Mouse (Mus musculus) CD8-positive naive resting alpha-beta T cell, adult 2 months (primary cell): ENCODE data around the gene Sec14l1.
"Not testable (repeated sequence)": the region's sequence is repeated elsewhere in the genome, so short reads cannot be mapped to it uniquely, and the experiment has no call there.

Experiments used
- DNase-seq, 2 experiments: peaks; one replicate each; pipeline ENCODE4 v3.0.0; 2022; ENCODE audit warnings: low read depth in 2 of 2, low spot score in 2 of 2

The Sec14l1 gene

GRCm38 (mm10) chr11:117114592-117115345, at the start of gene Sec14l1:
TSS of gene Sec14l1 (plus strand) at chr11:117115168.
- DNase-seq, result peak; percentile 97 to 98

- not testable (repeated sequence) for DNase-seq
Measured at GRCm38 (mm10) chr11:117065602-117066001, 49.4 kb upstream of the Sec14l1 start.

GRCm38 (mm10) chr11:117066738-117067137, 48.2 kb upstream of the Sec14l1 start:
- DNase-seq, result no peak

GRCm38 (mm10) chr11:117068332-117068731, 46.6 kb upstream of the Sec14l1 start:
- no peak for DNase-seq

- no peak for DNase-seq
Measured at GRCm38 (mm10) chr11:117069027-117069426, 45.9 kb upstream of the Sec14l1 start.

- no peak for DNase-seq
Measured at GRCm38 (mm10) chr11:117070711-117071110, 44.3 kb upstream of the Sec14l1 start.

- peak; percentile 76 to 77 for DNase-seq
Measured at GRCm38 (mm10) chr11:117072128-117072527, 42.8 kb upstream of the Sec14l1 start.

- DNase-seq, result no peak
Measured at GRCm38 (mm10) chr11:117073426-117073825, 41.5 kb upstream of the Sec14l1 start.

GRCm38 (mm10) chr11:117076576-117077196, 38.3 kb upstream of the Sec14l1 start:
- DNase-seq, result peak; percentile 71 to 77

GRCm38 (mm10) chr11:117077227-117077626, 37.7 kb upstream of the Sec14l1 start:
- no peak for DNase-seq

- no peak for DNase-seq
Measured at GRCm38 (mm10) chr11:117077902-117078301, 37.1 kb upstream of the Sec14l1 start.

- DNase-seq, result no peak
Measured at GRCm38 (mm10) chr11:117078637-117079240, 36.2 kb upstream of the Sec14l1 start.

GRCm38 (mm10) chr11:117079651-117080190, 35.2 kb upstream of the Sec14l1 start:
- DNase-seq, result no peak

- DNase-seq, result no peak
Measured at GRCm38 (mm10) chr11:117080209-117080608, 34.8 kb upstream of the Sec14l1 start.

- DNase-seq, result peak; percentile 48 to 57
Measured at GRCm38 (mm10) chr11:117081165-117082064, 33.6 kb upstream of the Sec14l1 start.

GRCm38 (mm10) chr11:117082353-117082934, 32.5 kb upstream of the Sec14l1 start:
- DNase-seq, result no peak

GRCm38 (mm10) chr11:117083052-117083881, 31.7 kb upstream of the Sec14l1 start:
- DNase-seq, result no peak

GRCm38 (mm10) chr11:117083882-117084260, 31.1 kb upstream of the Sec14l1 start:
- DNase-seq, result not testable (repeated sequence)

GRCm38 (mm10) chr11:117086215-117086614, 28.8 kb upstream of the Sec14l1 start:
- no peak for DNase-seq
